Mouse (Mus musculus) myocyte (in vitro differentiated cells): ENCODE data around the gene Micu1. TPM values are rescaled to one million over a fixed set of nuclear protein-coding genes. Genes with fewer than 3 reads are reported as not detected.

ENCODE experiments used
- H3K27me3 ChIP-seq: one replicate; pipeline ENCODE4 v1.6.1; 2011; ENCODE audit not compliant: control insufficient read depth, insufficient read depth, insufficient read length
- H3K36me3 ChIP-seq: one replicate; pipeline ENCODE4 v1.6.1; 2011; ENCODE audit not compliant: control insufficient read depth, insufficient read depth
- H3K4me2 ChIP-seq: one replicate; pipeline ENCODE4 v1.6.1; 2011; ENCODE audit warnings: low read depth, control low read depth
- H3K4me3 ChIP-seq: one replicate; pipeline ENCODE4 v1.5.1; 2011; ENCODE audit warnings: mild to moderate bottlenecking, control low read depth, moderate library complexity
- H3K79me2 ChIP-seq: one replicate; pipeline ENCODE4 v1.6.1; 2011; ENCODE audit not compliant: control insufficient read depth, insufficient read depth
- H3ac ChIP-seq: one replicate; pipeline ENCODE4 v1.6.1; 2011; ENCODE audit not compliant: control insufficient read depth, insufficient read length
- CEBPB ChIP-seq: IDR thresholded peaks from 2 replicates; pipeline ENCODE4 v1.6.1; 2011; ENCODE audit warnings: mild to moderate bottlenecking, moderate library complexity; ENCODE audit not compliant: poor library complexity, insufficient read depth, severe bottlenecking
- E2F4 ChIP-seq: IDR thresholded peaks from one replicate; pipeline ENCODE4 v1.6.1; 2011; ENCODE audit warnings: mild to moderate bottlenecking, control low read depth, moderate library complexity; ENCODE audit not compliant: insufficient read depth
- MAX ChIP-seq: IDR thresholded peaks from one replicate; pipeline ENCODE4 v1.6.1; 2011; ENCODE audit warnings: low read depth, mild to moderate bottlenecking, control low read depth
- MYOD1 ChIP-seq, 3 experiments: IDR thresholded peaks; one replicate each; pipeline ENCODE4 v1.6.1; 2011; ENCODE audit warnings: control low read depth in 2 of 3, low read depth in 2 of 3, mild to moderate bottlenecking in 2 of 3, moderate library complexity in 1 of 3; ENCODE audit not compliant: insufficient read length in 2 of 3, control insufficient read depth in 1 of 3
- MYOG ChIP-seq, 3 experiments: IDR thresholded peaks; one replicate each; pipeline ENCODE4 v1.6.1; 2011; ENCODE audit warnings: control low read depth in 2 of 3, low read depth in 2 of 3, mild to moderate bottlenecking in 2 of 3; ENCODE audit not compliant: insufficient read length in 2 of 3, control insufficient read depth in 1 of 3, insufficient read depth in 1 of 3
- POLR2A ChIP-seq: IDR thresholded peaks from one replicate; pipeline ENCODE4 v1.6.1; 2011; ENCODE audit warnings: low read depth, mild to moderate bottlenecking, control low read depth, moderate library complexity; ENCODE audit not compliant: insufficient read length
- POLR2AphosphoS2 ChIP-seq: IDR thresholded peaks from one replicate; pipeline ENCODE4 v1.6.1; 2011; ENCODE audit warnings: low read depth, control low read depth; ENCODE audit not compliant: insufficient read length
- REST ChIP-seq: IDR thresholded peaks from one replicate; pipeline ENCODE4 v1.6.1; 2011; ENCODE audit warnings: mild to moderate bottlenecking, control low read depth, moderate library complexity; ENCODE audit not compliant: insufficient read depth, insufficient read length
- SRF ChIP-seq: IDR thresholded peaks from one replicate; pipeline ENCODE4 v1.6.1; 2011; ENCODE audit warnings: low read depth; ENCODE audit not compliant: control insufficient read depth, insufficient read length
- TCF12 ChIP-seq: IDR thresholded peaks from one replicate; pipeline ENCODE4 v1.6.1; 2011; ENCODE audit warnings: mild to moderate bottlenecking, control low read depth; ENCODE audit not compliant: poor library complexity, insufficient read depth, severe bottlenecking
- TCF3 ChIP-seq: IDR thresholded peaks from one replicate; pipeline ENCODE4 v1.6.1; 2011; ENCODE audit warnings: low read depth, control low read depth; ENCODE audit not compliant: insufficient read length
- USF1 ChIP-seq: IDR thresholded peaks from one replicate; pipeline ENCODE4 v1.6.1; 2011; ENCODE audit warnings: low read depth, mild to moderate bottlenecking, control low read depth, moderate library complexity
- polyA plus RNA-seq: library from polyadenylated mRNA; unstranded; fragments of >200 nt; fragmentation: generic; extraction: Trizol; gene quantifications from one replicate; pipeline ENCODE4 v1.2.1, GENCODE M21; 2012; ENCODE audit warnings: missing spikeins

The Micu1 gene
- polyA plus RNA-seq, 1 experiment: 264 TPM

DNA sequence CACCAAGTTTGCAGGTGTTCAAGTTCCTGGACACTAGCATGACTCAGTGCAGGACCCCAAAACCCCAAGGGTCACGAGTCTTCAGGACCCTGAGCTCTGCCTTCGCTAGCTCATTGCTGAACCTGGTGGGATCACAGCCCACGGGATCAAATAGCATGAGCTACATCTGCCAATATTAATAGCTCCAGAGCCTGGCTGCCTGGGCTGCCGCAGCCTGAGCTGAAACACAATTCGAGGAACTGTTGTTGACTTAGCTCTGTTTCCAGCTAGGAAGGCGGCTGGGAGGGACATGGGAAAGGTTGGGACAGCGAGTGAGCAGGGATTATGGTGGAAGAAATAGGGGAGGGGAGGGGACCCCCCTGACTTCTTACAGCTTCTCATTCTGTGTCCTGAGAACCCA is 200.9 kb downstream of the Micu1 start:
- Histone ChIP-seq H3ac (no peak overlapping the region), H3K27me3 (no peaks in the 10 kb centered on the region), H3K36me3 (no peaks in the 10 kb centered on the region), H3K79me2 (no peaks in the 10 kb centered on the region), H3K4me3 (no peak overlapping the region), H3K4me2 (no peak overlapping the region)
- TF ChIP-seq TCF3 (no peak), MYOG (IDR thresholded peaks at IDR 0.05; ENCODE audit: control insufficient read depth in 1 of 3, insufficient read depth in 1 of 3, insufficient read length in 2 of 3, low read depth in 2 of 3) (no peak), USF1 (no peak), SRF (no peak), POLR2A (no peak), MAX (no peak), CEBPB (no peak), MYOD1 (IDR thresholded peaks at IDR 0.05; ENCODE audit: control insufficient read depth in 1 of 3, insufficient read length in 2 of 3, low read depth in 2 of 3) (no peak), TCF12 (no peak), POLR2AphosphoS2 (no peak), REST (no peak), E2F4 (no peak)

- Histone ChIP-seq H3K36me3 (no peaks in the 10 kb centered on the region), H3K4me3 (no peak overlapping the region), H3K4me2 (peak overlapping the region; percentile 43), H3K27me3 (no peaks in the 10 kb centered on the region), H3ac (no peak overlapping the region), H3K79me2 (no peaks in the 10 kb centered on the region)
- TF ChIP-seq TCF12 (no peak), MYOD1 (IDR thresholded peaks at IDR 0.05; ENCODE audit: control insufficient read depth in 1 of 3, insufficient read length in 2 of 3, low read depth in 2 of 3) (no peak)
Measured at GRCm38 (mm10) chr10:59907080-59907609, 204.9 kb downstream of the Micu1 start.

DNA sequence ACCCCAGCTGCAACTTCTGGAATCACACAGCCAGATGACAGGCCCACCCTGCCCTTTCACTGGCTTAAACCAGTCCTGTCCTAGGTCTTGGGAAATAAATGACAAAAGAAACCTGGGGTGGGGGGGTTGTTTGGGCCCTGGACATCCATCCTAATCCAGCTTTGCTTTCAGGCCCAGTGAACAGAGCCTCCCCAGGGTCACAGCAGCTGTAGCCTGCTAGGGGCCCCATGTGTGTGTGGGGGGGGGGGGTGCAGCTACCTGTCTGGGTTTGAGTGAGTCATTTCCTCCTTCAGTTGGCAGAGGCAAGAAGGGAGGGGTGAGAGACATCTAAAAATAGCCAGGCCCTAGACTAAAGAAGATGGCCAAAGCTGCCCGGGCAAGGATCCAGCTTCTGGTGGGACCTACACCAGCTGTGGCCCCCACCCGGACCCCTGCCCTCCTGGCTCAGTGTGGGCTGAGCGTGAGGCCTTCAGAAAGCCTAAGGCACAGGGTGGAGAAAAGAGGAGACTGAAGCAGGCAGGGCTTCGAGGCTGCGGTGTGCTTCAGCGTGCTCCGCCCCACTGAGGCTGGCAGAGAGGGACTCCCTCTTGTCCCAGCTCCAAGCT is 205.5 kb downstream of the Micu1 start:
- no peaks in the 10 kb centered on the region for H3K79me2 ChIP-seq
- no peaks in the 10 kb centered on the region for H3K27me3 ChIP-seq
- H3K4me3 ChIP-seq: no peak overlapping the region
- TF ChIP-seq POLR2AphosphoS2: no peak
- no peak for TF ChIP-seq MAX
- TF ChIP-seq TCF3: peak; percentile 5
- TF ChIP-seq REST: no peak
- no peak for TF ChIP-seq CEBPB
- TF ChIP-seq POLR2A: peak; percentile 59
- TF ChIP-seq MYOD1 (IDR thresholded peaks at IDR 0.05; ENCODE audit: control insufficient read depth in 1 of 3, insufficient read length in 2 of 3, low read depth in 2 of 3): peak in 2 of 3 experiments; percentile 58 to 80
- peak; percentile 27 for TF ChIP-seq SRF
- no peak for TF ChIP-seq E2F4
- no peak for TF ChIP-seq USF1
- TF ChIP-seq MYOG (IDR thresholded peaks at IDR 0.05; ENCODE audit: control insufficient read depth in 1 of 3, insufficient read depth in 1 of 3, insufficient read length in 2 of 3, low read depth in 2 of 3): peak in 1 of 3 experiments; percentile 37
- TF ChIP-seq TCF12: peak; percentile 14
- H3K4me2 ChIP-seq: peak overlapping the region; percentile 43
- H3ac ChIP-seq: no peak overlapping the region
- no peaks in the 10 kb centered on the region for H3K36me3 ChIP-seq

DNA sequence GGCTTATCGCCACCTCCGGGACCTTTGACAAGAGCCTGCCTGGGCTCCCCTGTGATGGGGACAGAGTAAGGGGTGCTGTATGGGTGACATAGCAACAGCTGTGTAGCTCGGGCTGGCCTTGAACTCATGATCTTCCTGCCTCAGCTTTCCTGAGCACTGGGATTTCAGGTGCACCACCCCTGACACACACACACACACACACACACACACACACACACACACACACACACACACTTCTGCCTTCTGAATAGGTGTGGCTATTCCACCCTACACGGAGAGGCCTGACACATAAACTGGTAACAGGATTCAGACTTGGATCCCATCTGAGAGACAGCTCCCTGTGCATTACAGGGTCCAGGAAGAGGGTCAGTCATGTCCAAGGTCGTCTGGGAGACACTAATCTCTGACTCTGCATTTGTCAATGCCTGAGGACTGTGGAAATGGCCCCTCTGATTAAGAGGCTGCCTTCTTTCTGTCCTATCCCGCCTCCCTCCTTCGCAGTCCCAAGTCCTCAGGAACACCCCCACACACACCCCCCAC is 206.6 kb downstream of the Micu1 start:
- no peaks in the 10 kb centered on the region for H3K79me2 ChIP-seq
- peak overlapping the region; percentile 76 for H3K4me2 ChIP-seq
- H3K4me3 ChIP-seq: no peak overlapping the region
- H3K27me3 ChIP-seq: no peaks in the 10 kb centered on the region
- no peak overlapping the region for H3ac ChIP-seq
- TF ChIP-seq POLR2A: peak; percentile 23
- TF ChIP-seq TCF3: no peak
- no peak for TF ChIP-seq E2F4
- TF ChIP-seq SRF: no peak
- no peak for TF ChIP-seq MYOD1 (IDR thresholded peaks at IDR 0.05; ENCODE audit: control insufficient read depth in 1 of 3, insufficient read length in 2 of 3, low read depth in 2 of 3)
- TF ChIP-seq MAX: no peak
- TF ChIP-seq POLR2AphosphoS2: no peak
- H3K36me3 ChIP-seq: no peaks in the 10 kb centered on the region

DNA sequence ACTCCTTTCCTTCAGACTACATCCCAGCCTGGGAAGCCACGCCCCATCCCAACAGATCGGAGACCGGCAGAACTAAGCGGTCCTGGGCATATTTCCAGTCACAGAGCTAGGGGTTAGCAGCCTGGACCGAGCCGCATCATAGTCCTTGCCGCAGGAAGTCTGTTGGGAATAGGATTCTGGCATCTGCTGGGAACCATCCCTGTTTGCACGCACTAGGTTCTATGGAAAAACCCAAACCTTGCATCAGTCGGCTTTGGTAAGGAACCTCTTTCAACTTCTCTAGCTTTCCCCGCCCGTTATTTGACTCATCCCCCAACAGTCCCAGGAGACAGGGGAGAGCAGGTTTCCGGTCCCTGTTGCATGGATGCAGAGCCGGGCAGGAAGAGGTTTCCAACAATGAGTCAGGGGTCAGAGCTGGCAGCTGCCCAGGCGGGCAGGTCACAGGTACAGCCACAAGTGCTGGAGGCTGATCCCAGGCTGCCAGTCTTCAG is 207.1 kb downstream of the Micu1 start:
- H3K36me3 ChIP-seq: no peaks in the 10 kb centered on the region
- no peaks in the 10 kb centered on the region for H3K79me2 ChIP-seq
- no peak overlapping the region for H3ac ChIP-seq
- H3K27me3 ChIP-seq: no peaks in the 10 kb centered on the region
- TF ChIP-seq POLR2AphosphoS2 (no peak), TCF12 (no peak), POLR2A (no peak), CEBPB (peak; percentile 78), TCF3 (no peak), MYOG (IDR thresholded peaks at IDR 0.05; ENCODE audit: control insufficient read depth in 1 of 3, insufficient read depth in 1 of 3, insufficient read length in 2 of 3, low read depth in 2 of 3) (peak in 1 of 3 experiments; percentile 33), SRF (no peak), MYOD1 (IDR thresholded peaks at IDR 0.05; ENCODE audit: control insufficient read depth in 1 of 3, insufficient read length in 2 of 3, low read depth in 2 of 3) (peak in 1 of 3 experiments; percentile 74), REST (no peak), E2F4 (no peak), MAX (peak; percentile 33), USF1 (no peak)
- peak overlapping the region; percentile 50 for H3K4me2 ChIP-seq
- no peak overlapping the region for H3K4me3 ChIP-seq
